Comparison of ENCODE assay signal across 27 mouse cellular contexts in the genomic region with DNA sequence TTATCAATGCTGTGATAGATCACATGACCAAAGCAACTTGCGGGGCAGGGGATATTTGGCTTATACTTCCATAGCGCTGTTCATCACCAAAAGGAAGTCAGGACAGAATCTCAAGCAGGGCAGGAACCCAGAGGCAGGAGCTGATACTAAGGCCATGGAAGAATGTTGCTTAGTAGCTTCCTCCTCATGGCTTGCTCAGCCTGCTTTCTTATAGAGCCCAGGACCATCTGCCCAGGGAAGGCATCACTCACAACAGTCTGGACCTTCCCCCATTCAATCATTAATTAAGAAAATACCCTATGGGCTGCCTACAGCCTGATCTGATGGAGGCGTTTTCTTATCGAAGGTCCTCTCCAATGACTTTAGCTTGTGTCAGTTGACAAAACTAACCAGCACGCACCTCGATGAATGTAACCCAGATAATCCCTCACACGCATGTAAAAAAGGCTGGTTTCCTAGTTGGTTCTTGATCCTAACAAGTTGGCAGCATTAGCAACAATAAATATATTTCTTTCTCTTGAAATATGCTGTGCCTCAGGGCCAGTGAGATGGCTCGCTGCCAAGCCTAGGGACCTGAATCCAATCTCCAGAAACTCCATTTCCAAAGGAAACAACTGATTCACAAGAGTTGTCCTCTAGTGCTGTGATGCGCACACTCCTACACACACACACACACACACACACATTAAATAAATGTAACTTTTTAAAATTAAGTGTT.
DNase-seq lines count a peak whose midpoint lies in the region; ATAC-seq and TF ChIP-seq lines count a peak whose summit lies in the region.
"Had no signal": no experiment of that assay in that cellular context is flagged by ENCODE, and none has a peak within 500 bp of the region (broad histone marks: within the 10 kb centered on the region; RNA-seq: fewer than 3 reads in every experiment).

No protein-coding gene starts in this region.

- no peaks in the 10 kb centered on the region for H3K36me3 ChIP-seq in lung, embryonic 14.5 days (ENCODE audit: insufficient read depth)
- H3K36me3 ChIP-seq: embryonic facial prominence, embryonic 10.5 days; embryonic facial prominence, embryonic 15.5 days; forebrain, embryonic 12.5 days; heart, embryonic 12.5 days; hindbrain, embryonic 15.5 days; liver, embryonic 12.5 days; midbrain, embryonic 15.5 days; neural tube, embryonic 15.5 days had no signal

- H3K4me2 ChIP-seq in lung, embryonic 14.5 days = no peak overlapping the region
- H3K4me2 ChIP-seq: embryonic facial prominence, embryonic 15.5 days; forebrain, embryonic 12.5 days; heart, embryonic 12.5 days; hindbrain, embryonic 15.5 days; liver, embryonic 12.5 days; midbrain, embryonic 15.5 days; neural tube, embryonic 15.5 days had no signal

- no peaks in the 10 kb centered on the region for H3K9me3 ChIP-seq in lung, embryonic 14.5 days (ENCODE audit: low read depth, low read length)
- H3K9me3 ChIP-seq: embryonic facial prominence, embryonic 10.5 days; embryonic facial prominence, embryonic 15.5 days; forebrain, embryonic 12.5 days; heart, embryonic 12.5 days; hindbrain, embryonic 15.5 days; liver, embryonic 12.5 days; midbrain, embryonic 15.5 days; neural tube, embryonic 15.5 days had no signal

- no peak overlapping the region for H3K4me3 ChIP-seq in lung, embryonic 14.5 days (ENCODE audit: low read depth, low read length)
- no peak overlapping the region for H3K4me3 ChIP-seq in layer of hippocampus, adult 2 months
- H3K4me3 ChIP-seq: embryonic facial prominence, embryonic 10.5 days; embryonic facial prominence, embryonic 15.5 days; forebrain, embryonic 12.5 days; heart, embryonic 12.5 days; hindbrain, embryonic 15.5 days; liver, embryonic 12.5 days; midbrain, embryonic 15.5 days; neural tube, embryonic 15.5 days had no signal

- no peaks in the 10 kb centered on the region for H3K27me3 ChIP-seq in lung, embryonic 14.5 days (ENCODE audit: insufficient read depth, low read length)
- H3K27me3 ChIP-seq: embryonic facial prominence, embryonic 15.5 days; forebrain, embryonic 12.5 days; heart, embryonic 12.5 days; hindbrain, embryonic 15.5 days; liver, embryonic 12.5 days; midbrain, embryonic 15.5 days; neural tube, embryonic 15.5 days had no signal

- ATAC-seq in lung, embryonic 14.5 days (ENCODE audit: insufficient read depth) = no peak; the same call in 1 of the 2 replicates
- ATAC-seq: forebrain, postnatal 0 days; liver, embryonic 12.5 days; liver, postnatal 0 days; lung, postnatal 0 days; midbrain, embryonic 15.5 days had no signal

- DNase-seq in heart, adult 11 months = peak; percentile 63
- DNase-seq in heart, postnatal 4 days = no peak
- peak; percentile 13 for DNase-seq in lung, embryonic 14.5 days
- DNase-seq in lung, postnatal 36 days = no peak
- peak; percentile 68 for DNase-seq in adrenal gland, postnatal 10 days
- DNase-seq in layer of hippocampus, adult 2 months (ENCODE audit: low spot score in 2 of 2) = no peak
- no peak for DNase-seq in frontal cortex, postnatal 10 days (ENCODE audit: low spot score in 2 of 2)
- DNase-seq: cerebellum, postnatal 25 days; forebrain, postnatal 0 days; gastrocnemius, postnatal 10 days; kidney, adult 2 months; liver, postnatal 0 days; retina, postnatal 1 day; right cerebral cortex, postnatal 14 days; spleen, adult 18-20 months; thymus, postnatal 14 days had no signal

- TF ChIP-seq CTCF in lung, embryonic 14.5 days (IDR thresholded peaks at IDR 0.05; ENCODE audit: low read depth) = no peak
- no peak for TF ChIP-seq CTCF in layer of hippocampus, adult 2 months (conservative IDR thresholded peaks at IDR 0.05)

- no peaks in the 10 kb centered on the region for H3K4me1 ChIP-seq in lung, embryonic 14.5 days (ENCODE audit: insufficient read depth)
- H3K4me1 ChIP-seq: embryonic facial prominence, embryonic 10.5 days; embryonic facial prominence, embryonic 15.5 days; forebrain, embryonic 12.5 days; heart, embryonic 12.5 days; hindbrain, embryonic 15.5 days; liver, embryonic 12.5 days; midbrain, embryonic 15.5 days; neural tube, embryonic 15.5 days had no signal

- H3K27ac ChIP-seq in lung, embryonic 14.5 days (ENCODE audit: low read depth) = no peak overlapping the region
- H3K27ac ChIP-seq in layer of hippocampus, adult 2 months = no peak overlapping the region
- H3K27ac ChIP-seq: embryonic facial prominence, embryonic 10.5 days; embryonic facial prominence, embryonic 15.5 days; forebrain, embryonic 12.5 days; hindbrain, embryonic 15.5 days; kidney, postnatal 0 days; liver, embryonic 12.5 days; macrophage; midbrain, embryonic 15.5 days; neural tube, embryonic 15.5 days had no signal

- 87% methylated on average over 9 of the region's 9 CpGs for WGBS in lung, embryonic 14.5 days

- no peak overlapping the region for H3K9ac ChIP-seq in lung, embryonic 14.5 days
- H3K9ac ChIP-seq: embryonic facial prominence, embryonic 15.5 days; forebrain, embryonic 12.5 days; forebrain, postnatal 0 days; heart, embryonic 12.5 days; hindbrain, embryonic 15.5 days; liver, embryonic 12.5 days; liver, postnatal 0 days; midbrain, embryonic 15.5 days; neural tube, embryonic 15.5 days had no signal

Comparison
In these comparisons a context has a peak if more than half of its experiments do, and no peak if none do; other contexts are left out.
1. DNase-seq: peak in heart, adult 11 months (single experiment), lung, embryonic 14.5 days (single experiment) and adrenal gland, postnatal 10 days (single experiment); none in heart, postnatal 4 days (single experiment), lung, postnatal 36 days (single experiment), layer of hippocampus, adult 2 months (0 of 2) and frontal cortex, postnatal 10 days (0 of 2).